Mouse (Mus musculus) lung, postnatal 10 days (tissue): ENCODE results near the gene Cdkn1b.

Source experiments
- DNase-seq: peaks from one replicate; pipeline ENCODE4 v3.0.0; 2021

Cdkn1b gene

DNA sequence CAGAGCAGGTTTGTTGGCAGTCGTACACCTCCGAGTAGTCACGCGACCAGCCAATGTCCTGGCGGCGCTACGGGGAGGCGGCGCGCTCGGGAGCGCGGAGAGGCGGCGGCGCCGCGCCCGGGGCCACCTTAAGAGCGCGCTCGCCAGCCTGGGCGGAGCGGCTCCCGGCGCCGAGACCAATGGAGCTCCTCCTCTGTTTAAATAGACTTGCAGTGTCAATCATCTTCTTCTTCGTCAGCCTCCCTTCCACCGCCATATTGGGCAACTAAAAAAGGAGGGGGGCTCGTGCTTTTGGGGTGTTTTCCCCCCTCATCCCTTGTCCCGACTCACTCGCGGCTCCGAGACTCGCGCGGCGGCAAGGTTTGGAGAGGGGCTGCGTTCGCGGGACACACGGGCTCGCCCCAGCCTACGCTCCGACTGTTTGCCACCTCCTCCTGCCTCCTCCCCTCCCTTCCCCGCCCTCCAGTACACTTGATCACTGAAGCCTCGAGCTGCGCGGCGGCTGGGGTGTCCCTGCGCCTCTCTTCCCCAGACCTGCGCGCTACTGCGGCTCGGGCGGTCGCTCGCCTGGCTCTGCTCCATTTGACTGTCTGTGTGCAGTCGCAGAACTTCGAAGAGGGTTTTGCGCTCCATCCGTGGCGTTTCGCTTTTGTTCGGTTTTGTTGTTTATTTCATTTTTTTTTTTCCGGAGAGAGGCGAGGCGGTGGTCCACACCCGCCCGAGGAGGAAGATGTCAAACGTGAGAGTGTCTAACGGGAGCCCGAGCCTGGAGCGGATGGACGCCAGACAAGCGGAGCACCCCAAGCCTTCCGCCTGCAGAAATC is at the start of gene Cdkn1b:
TSS of gene Cdkn1b (plus strand) at position 212 of the 824 bp plus-strand sequence.
- peak; percentile 92 for DNase-seq

DNA sequence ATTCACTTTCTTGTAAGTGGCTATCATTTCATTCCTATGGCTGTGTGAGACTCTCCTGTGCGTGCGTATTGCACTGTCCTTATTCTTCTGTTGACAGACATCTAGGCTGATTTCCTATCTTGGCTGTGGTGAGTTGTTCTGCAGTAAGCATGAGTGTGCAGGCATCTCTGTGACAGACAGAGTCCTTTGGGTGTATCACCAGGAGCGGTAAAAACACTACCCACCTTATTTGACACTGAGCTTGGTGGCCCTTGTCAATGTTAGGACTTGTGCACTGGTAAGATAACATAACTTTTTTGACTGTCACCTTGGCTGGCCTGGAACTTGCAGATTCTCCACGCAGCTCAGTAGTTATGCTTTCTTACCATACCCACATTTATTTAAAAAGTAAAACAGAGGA is 49.3 kb upstream of the Cdkn1b start:
- no peak for DNase-seq

DNA sequence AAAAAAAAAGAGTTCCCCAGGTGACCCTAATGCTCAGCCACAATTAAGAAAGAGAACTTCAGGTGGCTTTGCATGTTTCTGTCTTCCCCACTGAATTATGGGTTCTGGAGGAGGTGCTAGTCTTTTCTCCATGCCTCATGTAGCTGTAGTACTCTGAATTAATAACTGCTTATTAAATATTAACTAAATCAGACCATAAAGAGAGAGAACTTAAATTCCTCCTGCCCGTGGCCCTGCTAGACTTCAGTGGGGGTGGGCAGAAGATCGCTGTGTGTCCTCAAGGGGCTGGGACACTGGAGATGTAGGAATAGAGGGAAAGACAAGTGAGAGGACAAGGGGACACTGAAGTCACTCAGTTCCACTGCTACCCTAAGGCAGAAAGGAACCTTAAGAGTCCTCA is 48.0 kb upstream of the Cdkn1b start:
- DNase-seq: no peak

DNA sequence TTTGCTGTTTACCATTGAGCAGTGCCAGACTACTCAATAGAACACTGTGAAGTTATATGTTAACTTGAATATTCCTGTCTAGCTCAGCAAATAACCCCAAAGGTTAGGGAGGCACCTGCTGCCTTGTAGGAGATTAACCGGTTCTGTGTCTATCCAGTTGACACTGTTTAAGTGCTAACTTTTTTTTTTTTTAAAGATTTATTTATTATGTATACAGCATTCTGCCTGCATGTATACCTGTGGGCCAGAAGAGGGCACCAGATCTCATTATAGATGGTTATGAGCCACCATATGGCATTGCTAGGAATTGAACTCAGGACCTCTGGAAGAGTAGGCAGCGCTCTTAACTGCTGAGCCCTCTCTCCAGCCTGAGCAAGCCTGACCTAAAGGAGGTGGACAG is 47.2 kb upstream of the Cdkn1b start:
- DNase-seq: no peak

DNA sequence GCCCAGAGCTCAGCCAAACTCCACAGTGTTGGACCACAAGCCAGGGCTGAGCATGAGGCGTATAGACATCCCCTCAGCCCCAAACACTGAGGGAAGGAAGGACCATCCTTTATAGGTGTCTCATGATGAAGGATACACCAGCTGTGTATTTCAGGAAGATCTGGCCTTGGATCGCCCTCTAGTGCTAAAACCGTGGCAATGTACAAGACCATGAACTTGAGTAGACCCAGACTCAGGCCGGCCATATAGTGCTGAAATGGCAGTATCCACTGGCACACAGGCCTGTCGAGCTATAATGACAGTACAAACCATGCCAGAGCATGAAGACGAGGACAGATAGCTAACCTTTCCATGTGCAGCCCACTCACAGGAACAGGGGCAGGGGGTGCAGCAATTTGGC is 43.4 kb upstream of the Cdkn1b start:
- peak; percentile 18 for DNase-seq

GRCm38 (mm10) chr6:134877276-134877675 is 42.9 kb upstream of the Cdkn1b start:
- DNase-seq: no peak

DNA sequence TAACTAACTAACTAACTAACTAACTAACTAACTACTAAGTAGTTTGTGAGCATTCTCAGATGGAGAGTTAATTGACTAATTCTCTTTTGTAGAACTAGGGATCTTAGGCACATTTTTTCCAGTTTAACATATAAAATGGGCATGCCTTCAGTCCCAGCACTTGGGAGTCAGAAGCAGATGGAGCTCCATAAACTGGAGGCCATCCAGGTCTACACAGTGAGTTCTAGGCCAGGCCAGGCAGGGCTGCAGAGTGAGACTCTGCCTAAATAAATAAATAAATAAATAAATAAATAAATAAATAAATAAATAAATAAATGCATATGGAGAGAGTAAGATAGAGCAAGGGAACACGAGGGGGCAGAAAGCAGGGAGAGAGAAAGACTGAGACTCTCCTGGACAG is 42.3 kb upstream of the Cdkn1b start:
- DNase-seq: no peak

GRCm38 (mm10) chr6:134879556-134879955 is 40.6 kb upstream of the Cdkn1b start:
- no peak for DNase-seq

DNA sequence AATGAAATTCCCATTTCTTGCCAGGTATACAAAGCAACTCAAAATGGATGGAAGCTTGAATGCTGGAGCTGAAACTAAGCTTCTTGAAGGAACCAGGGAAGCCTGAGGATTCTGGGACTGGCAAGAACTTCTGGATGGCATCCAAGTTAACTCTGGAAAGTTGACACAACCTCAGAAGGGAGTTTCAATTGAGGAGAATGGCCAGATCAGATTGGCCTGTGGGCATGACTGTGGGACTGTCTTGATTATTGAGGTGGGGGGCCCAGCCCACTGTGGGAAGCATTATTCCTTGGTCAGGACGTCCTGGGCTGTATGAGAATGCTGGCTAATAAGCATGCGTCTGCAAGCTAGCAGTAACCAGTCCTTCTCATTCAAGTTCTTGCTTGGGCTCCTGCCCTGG is 40.2 kb upstream of the Cdkn1b start:
- DNase-seq: no peak

GRCm38 (mm10) chr6:134883661-134884060 is 36.5 kb upstream of the Cdkn1b start:
- no peak for DNase-seq

DNA sequence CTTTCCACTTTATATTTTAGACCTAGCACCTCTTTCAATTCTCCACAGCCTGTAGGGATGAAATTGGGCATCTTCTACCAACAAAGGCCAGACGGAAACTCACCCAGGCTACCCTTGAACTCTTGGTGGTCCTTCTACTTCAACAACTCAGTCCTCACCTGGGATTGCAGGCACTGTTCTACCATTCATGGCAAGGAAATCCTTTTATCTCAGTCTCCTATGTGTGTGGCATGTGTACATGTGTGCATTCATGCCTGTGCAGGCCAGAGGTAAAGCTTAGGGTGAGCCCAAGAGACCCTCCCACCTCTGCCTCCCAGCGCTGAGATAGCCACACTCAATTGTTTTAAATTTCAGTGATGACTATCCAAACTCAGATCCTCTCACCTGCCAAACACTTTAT is 34.7 kb upstream of the Cdkn1b start:
- DNase-seq: no peak

- DNase-seq: no peak
These were observed 33.7 kb upstream of the Cdkn1b start for GRCm38 (mm10) chr6:134886475-134886874.

DNA sequence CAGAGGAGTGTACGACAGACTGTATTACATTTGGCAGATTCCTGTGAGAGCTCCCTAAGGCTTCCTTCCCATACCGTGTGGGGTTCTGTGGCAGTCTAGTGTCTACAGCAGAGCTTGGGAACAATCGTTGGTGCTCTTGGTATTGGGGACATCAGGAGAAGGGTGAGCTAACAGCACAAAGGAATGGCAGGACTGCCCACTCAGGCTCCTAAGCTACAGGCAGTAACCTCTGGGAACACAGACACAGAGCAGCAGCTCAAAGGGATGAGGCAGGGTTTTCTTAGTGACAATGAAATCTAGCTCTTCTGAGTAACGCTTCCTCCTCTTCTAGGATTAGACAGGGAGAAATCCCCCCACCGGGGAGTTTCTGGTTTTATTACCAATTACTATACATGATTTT is 33.2 kb upstream of the Cdkn1b start:
- DNase-seq: no peak

GRCm38 (mm10) chr6:134887711-134888449 is 32.3 kb upstream of the Cdkn1b start:
- DNase-seq: peak; percentile 49

GRCm38 (mm10) chr6:134888563-134889017 is 31.6 kb upstream of the Cdkn1b start:
- no peak for DNase-seq

- no peak for DNase-seq
These were observed 30.4 kb upstream of the Cdkn1b start for GRCm38 (mm10) chr6:134889763-134890162.

- no peak for DNase-seq
These were observed 29.8 kb upstream of the Cdkn1b start for GRCm38 (mm10) chr6:134890436-134890835.

DNA sequence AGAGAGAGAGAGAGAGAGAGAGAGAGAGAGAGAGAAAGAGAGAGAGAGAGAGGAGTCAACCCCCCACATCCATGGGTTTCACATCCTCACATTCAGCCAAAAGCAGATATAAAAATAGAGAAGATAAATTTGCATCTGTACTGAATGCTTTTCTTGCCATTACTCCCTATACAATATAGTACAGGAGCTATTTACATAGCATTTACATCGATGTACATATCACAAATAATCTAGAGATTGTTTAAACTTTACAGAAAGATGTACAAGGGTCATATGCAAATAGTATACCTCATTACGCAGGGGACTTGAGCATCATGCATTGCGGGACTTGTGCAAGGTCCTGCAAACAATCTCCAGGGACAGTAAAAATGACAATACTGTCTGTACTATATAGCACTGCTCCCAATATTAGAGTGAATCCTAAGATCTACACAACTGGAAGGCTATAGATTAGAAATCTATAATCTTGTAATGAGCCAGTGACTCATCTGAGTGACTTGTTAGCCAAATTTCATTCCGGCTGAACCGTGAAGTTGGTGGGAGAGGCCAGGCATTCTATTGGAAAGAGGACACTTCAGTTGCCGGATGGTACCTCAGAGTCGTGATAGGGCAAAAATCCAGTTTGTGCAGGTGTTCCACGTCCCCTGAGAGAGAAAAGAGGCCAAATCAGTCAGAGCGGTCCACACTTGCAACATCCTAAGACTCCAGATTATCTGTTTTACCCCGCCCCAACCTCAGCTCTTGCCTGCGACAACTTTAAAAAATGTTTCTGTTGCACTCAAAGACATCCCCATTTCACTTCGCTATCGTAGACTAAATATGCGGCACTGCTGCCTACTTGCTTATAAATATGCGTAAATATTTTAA is 23.4 kb upstream of the Cdkn1b start:
- DNase-seq: no peak

GRCm38 (mm10) chr6:134897443-134898094 is 22.6 kb upstream of the Cdkn1b start:
- peak; percentile 97 for DNase-seq

DNA sequence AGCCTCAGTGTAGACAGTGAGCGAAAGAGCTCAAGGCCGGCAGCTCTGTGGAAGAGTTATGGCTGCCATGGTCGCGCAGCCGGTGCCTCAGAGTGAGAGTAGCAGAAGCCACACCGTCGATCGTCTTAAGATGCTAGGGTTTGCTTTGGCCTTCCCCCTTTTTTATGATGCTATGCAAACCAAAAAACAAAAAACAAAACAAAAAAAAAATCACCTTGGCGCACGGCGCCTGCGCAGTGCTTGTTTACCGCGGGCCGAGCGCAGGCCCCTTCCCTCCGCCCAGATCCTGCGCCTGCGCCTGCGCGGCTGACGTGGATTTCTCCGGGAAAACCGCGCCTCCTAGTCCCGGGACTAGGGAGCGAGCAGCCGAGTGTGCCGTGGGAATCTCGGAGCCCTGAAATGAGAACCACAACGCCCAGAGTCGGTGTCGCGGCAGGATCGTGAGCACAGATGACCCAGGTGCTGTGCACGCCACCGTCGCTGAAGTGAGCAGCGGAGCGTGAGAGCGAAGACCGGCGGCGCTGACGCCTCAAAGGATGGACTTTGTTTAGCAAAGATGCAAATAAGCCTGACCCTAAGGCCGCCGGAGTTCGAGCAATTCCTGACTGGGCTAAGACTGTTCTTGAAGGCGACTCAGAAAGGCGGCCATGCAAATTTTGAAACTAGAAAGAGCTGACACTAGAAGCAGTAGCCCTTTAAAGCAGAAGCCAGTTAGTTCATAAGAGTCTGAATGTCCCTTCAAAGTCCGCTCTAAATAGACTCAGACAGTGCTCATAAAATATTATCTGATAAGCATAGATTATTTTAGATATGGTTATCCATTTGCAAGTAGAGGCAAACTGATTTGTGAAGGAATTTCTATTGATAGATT is 21.9 kb upstream of the Cdkn1b start, which contains the start of gene Gpr19:
TSS of gene Gpr19 (minus strand) at position 484 of the 871 bp plus-strand sequence.
- peak; percentile 95 for DNase-seq

DNA sequence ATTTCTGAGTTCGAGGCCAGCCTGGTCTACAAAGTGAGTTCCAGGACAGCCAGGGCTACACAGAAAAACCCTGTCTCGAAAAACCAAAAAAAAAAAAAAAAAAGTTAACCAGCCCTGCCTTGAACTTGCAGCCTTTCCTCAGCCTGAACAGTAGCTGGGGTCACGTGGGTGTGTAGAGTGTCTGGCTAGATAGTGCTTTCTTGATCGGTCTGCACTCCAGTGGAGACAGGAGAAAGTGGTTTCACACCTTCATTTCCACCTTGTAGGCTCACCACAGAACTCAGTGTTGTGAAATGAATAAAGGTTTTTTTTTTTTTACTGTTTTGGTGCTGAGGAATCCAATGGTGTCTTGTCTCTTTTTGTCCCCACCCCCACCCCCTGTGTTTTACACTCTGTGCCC is 16.8 kb upstream of the Cdkn1b start:
- DNase-seq: no peak
